Mouse (Mus musculus) CH12F3 (cell line): ENCODE results near the gene Pde11a.

Experiments used
- in situ Hi-C: fragments of 300-500 bp; cut with MboI; formaldehyde crosslinking; loops from 2 replicates; pipeline ENCODE4 v1.14.3; 2020; ENCODE audit warnings: low sequenced_read_pairs

Gene Pde11a

DNA sequence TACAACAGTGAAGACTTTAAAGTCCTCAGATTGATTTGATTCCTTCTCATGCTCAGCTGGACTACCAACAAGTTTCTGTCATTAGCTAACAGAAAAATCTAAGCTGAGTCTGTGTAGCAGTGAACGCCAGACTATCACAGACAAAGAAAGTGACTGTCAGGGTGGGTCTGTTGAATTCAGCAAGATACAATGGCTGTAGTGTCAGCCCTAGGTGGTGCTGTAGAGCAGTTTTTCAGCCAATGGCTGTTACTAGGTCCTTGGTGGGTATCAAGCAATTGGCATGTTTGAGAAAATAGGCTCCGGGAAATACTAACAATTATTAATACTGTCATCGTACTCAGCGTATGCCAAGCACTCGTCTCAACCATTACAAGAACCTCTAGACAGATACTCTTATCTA lies 274.5 kb downstream of the Pde11a start:
- in situ Hi-C loops, result no loop called here

DNA sequence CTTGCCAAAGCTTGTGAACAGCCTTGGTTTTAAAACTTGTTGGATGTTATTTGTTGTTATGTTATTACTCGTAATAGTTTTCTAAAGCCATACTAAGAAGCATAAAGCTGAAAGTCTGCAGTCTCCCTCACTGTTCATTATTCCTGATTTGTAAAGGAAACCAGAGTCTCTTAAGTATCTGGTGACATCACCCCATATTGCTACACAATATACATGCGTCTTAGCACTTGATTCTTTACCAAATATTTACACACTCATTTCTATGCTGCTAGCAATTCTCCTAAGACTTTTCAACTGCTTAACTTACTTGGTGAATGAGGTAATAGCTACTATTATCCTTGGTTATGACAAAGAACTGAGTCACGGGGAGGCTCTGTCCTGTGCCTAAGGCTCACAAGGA lies 278.4 kb downstream of the Pde11a start:
- in situ Hi-C loops, result no loop called here

DNA sequence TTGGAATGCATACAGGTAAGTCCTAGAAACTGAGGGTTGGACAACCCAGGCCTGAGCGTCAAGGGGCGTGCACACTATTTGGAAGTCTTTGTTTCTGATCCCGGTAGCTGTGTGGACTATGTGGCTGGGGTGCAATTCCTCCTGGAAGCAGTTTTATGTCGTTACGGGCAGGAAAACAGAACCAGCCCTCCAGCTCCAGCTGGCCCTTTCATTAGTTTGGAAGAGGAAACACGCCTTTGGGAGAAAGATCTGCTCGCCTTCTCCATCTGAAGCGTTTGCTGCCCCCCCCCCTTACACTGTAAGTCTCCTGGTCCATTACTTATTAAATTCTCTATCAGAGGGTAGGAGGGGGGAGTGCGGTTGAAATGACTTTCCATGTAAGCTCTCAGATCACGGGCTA lies 279.0 kb downstream of the Pde11a start:
- in situ Hi-C loops, result no loop called here

DNA sequence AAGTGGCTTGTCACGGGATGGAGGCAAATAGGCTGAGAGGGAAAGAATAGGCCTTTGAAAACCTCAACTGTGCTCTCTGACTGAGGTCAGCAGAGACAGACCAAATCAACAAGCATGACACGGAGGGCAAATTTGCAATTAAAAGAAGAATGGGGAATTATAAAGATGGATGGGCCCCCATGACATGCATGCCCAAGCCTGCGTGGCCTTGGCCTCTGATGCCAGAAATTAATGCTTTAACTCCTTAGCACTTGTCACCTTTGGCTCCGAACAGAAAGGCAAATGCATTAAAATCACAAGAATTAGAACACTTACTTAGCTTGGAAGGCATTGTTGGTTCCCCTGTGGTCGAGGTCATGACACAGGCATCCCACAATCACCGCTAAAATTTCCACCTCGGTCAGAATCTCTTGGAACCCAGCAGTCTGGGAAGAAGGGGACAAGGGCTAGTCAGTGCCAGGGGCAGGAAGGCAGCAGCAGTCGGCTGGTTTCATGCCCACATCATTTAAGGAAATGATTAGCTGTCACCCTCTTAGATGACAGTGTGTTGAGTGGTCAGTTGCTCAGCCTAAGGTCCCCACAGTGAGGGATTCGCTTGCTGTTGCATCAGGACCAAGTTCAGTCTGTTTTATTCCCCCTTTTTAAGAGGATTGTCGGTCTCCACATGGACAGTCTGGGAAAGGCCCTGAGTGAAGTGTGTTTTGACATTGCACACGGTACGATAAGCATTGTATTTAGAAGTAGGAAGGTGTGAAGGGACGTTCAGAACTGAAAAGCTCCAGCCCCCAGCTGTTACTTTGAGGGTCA lies 279.7 kb downstream of the Pde11a start:
- in situ Hi-C loops, result no loop called here

DNA sequence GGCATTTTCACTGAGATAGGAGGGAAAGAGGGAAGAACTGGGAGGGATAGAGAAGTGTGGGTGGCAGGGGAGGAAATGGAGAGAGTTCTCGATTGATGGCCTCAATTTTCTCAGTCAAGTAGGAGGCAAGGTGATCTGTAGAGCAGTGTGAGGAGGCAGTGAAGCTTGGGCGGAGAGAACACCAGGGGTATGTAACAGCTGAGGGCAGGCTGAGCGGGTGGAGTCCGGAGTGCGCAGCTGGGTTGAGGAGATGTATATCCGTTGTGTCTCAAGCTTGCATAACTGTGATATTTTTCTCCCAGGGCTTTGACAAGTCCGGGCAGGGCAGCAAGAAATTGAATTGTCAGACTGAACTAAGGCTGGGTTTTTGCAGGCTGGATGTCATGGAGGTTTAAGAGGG lies 281.0 kb downstream of the Pde11a start:
- in situ Hi-C loops, result no loop called here

DNA sequence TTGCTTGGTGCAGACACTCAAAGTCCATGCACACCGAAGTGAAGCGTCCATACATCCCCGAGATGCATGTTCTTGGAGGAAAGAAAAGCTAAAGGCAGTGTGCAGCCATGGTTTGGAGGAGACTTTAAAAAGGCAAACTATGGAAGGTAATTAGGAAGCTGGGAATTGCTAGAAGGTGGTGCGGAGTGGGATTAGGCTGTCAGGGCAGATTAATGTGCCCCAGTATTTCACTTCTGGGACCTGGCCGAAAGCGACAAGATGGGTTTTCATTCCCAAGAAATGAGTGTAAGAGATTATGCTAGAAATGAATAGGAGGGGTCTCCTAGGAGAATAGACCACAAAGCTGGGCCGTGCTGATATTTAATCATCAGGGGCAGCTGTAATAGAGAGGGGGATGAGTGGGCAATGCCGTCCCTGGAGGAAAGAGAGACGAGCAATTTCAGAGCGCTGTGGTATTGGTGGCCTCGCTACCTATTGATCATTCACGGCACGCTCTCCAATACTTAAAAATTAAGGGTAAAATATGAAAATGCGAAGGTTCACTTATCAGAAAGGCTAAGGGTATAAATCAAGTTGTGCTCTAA lies 284.7 kb downstream of the Pde11a start:
- in situ Hi-C loops, result no loop called here

DNA sequence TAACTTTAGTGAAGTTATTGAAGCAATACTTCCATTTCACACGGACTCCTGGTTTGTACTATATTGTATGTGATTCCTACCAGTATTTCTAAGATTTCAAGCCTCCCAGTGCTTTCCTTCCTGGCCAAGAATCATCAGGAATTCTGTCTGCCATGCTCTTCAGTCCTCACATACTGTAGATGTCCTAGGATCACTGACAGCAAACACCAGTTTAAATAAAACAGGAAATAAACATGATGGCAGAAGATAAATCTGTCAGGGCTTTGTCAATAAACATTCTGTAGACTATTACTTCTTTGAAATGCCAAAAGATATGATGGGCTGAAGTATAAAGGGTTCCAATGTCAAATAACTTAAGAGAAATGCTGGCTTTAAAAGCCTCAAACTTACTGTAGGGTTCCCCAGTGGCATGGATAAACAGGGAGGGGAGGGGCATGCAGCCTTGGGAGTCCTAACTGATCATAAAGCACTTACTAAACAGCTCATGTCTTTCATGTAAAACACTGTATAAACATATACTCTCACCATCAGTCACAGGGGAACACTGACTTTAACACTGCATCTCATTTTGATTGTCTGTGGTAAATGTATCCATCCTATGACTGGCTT lies 285.6 kb downstream of the Pde11a start:
- in situ Hi-C loops, result no loop called here

DNA sequence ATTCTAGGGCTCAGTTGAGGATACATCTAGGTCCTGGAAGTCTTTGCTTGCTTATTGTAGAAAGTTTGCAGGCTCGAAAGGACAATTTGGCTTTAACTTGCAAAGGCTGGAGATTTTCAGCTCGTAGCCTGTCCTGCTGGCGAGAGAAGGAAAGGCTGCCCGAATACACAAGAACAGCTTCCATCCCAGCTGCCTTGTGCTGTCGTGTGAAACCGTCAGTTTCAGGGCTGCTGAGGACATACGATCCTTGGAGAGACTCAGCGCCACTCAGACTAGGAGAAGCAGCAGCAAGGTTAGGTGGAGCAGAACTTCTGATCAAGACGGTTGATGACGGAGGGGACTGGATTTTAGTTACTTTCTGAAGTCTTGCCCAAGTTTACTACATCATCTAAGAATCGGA lies 287.2 kb downstream of the Pde11a start:
- in situ Hi-C loops, result no loop called here

DNA sequence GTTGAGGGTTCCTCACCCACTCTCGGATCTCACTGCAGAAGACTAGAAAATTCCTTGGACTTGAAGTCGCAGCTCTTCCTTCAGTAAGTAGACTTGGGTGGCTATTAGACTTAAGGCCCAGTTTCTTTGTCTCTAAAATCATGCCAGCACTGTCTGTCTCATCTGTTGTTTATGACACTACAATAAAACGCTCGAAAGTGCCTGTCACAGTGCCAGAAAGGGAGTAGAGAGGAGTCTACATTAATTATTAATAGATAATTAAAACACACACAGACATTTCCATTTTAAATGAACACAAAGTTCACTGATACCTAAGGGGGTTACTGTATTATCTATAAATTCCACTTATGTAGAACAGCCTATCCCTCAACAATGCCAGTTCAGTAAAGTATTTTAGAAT lies 287.7 kb downstream of the Pde11a start:
- in situ Hi-C loops, result no loop called here

DNA sequence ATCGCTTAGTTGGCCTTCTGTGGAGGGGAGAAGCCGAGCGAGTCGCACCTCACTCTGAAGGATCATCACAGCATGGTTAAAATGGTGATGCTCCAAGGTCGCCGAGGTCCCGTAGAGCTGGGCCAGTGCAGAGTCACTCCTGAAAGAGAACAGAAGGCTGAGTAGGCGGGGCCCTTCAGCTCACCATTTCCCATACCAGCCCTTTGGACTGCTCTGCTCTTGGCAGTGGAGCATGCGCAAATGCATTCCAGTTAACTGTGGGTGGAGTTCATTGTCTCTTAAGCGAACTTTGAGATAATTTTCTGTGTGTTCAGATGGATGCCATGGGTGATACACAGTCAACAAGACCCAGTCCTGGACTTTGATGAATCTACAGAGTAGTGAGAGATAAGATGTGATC lies 288.5 kb downstream of the Pde11a start:
- in situ Hi-C loops, result no loop called here

DNA sequence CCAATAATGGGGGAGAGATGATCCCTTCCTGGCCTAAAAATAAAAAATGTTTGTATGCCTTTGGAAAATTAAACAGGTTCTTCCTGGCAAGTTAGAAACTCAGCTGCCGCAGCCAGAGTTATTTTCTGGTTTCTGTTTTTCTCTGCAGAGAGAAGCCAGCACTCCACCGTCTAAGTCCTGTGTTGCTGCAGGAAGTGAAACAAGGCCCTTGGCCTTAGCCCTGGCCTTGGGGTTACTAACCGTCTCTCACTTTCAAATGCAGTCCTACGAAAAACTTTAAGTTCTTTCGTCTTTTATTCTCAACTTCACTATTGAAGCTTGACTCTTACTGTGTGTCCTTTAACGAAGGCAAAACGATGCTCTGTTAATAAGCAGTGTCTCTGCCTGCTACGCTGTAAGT lies 289.0 kb downstream of the Pde11a start:
- in situ Hi-C loops, result no loop called here

DNA sequence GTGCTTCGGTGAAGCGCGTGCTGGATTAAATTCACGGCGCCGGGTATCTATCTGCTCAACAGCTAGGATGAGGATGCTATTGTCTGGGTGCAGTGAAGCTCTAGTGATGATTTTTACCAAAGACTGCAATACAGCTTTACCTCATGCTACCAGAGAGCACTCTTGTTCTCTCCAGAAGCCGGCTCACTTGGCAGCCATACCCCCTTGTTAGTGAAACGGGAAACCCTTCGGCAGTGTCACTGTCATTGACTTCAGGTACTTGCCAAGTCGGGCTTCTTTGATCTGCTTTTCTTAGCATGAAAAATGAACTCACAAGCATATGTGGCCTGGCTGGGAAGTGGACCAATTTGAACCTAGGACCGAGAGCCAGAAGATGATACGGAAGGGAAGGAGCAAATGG lies 290.8 kb downstream of the Pde11a start:
- in situ Hi-C loops, result no loop called here

DNA sequence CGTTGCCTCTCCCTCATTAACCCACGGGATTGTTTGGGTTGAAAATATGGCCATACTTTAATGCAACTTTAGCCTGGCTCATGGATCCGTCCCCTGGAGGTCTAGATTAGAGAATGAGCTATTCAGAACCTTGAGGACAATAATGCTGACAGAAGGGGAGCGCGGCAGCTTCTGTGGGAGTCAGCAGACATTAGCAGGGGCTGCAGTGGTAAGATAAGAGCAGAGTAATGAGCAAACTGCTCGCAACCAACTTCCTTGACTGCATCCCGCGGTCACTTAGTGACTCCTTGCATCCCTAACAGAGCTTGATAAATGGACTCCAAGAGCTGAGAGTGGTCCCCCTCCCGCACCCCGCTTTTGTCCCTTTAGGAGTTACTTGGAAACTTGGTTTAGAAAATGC lies 296.4 kb downstream of the Pde11a start:
- in situ Hi-C loops, result no loop called here

DNA sequence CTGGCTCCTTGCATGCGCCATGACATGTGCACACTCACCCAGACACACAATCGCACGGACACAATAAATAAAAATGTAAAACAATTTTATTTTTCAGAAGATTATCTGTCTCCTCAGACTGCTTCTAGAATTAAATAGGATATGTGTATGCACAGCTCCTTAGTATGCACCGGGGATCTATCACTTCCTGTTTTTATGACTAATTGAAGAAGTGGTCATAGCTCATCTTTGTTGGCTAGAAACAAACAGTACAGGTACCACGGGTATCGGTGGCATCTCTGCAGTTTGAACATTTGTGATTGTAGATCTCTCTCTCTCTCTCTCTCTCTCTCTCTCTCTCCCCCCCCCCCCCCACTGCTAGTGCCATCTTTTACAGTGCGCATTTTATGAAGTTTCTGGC lies 298.5 kb downstream of the Pde11a start:
- in situ Hi-C loops, result no loop called here

DNA sequence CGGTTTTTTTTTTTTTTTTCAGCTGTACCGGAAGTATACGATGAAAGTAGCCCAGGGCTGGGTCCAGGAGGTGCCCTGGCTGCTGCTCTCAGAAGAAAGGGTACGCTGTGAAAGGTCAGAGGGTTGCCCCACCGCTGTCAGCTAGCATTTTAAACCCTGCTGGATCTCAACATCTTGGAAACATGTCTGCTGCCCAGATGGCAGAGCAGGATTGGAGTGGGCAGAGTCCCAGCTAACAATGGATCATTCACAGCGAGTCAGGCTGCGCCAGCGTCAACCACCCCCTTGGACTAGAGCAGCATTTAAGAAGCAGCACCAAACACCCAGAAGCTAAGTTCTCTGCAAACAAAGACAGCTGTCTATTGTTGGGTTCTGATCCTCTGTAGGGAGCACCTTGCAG lies 308.5 kb downstream of the Pde11a start:
- in situ Hi-C loops, result no loop called here

DNA sequence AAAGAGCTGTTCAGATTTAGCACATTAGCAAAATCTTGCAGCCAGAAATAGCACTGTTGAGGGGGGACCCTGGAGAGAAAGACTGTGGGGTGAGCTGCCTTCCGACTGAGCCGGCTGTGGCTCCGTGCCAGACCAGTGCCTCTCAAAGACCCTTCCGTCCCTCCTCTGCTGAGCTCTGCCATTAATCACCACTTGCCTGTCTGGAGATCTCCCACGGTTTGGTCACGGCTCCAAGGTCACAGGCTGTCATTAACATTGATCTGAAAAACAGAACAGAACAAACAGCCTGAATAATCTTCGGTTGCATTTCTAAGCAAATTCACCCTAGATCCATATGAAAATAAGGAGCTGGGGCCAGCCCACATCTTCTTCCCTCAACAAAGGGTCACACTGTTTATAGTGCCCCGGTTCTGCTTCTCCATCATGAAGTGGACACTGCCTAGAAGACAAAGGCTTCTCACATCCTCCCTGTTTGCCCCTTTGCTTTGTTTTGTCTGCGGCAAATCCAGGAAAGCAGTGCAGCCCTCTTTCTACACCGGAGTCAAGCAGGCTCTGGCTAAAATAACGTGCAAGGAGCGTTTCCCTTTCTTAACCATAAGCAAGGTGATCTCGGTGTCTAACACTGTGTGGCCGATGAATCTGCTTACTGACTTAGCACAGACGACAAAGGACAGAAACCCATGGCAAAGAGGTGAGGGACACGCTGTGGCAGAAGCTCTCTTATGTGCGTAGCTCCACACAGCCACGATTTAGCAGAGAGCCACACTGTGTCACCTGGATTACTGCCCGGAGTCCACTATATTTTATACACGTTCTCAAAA lies 309.3 kb downstream of the Pde11a start:
- in situ Hi-C loops, result no loop called here

DNA sequence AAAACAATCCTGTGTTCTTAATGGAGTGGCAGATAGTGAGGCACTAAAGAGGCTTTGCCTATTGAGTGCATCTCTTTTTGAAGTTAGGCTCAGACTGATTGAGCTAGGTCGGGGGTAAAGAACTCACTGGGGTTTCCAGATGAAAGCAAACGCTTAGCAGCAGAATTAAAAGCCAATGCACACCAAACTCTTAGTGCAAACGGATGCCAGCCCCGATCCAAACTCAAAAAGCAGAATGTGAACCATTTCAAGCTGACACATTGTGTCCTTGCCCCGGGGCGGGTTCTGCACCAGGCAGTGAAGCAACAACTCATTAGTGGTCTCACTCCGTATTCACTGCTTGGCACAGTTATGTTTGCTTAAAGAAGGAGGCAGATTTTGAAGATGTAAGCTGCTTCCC lies 321.7 kb downstream of the Pde11a start:
- in situ Hi-C loops, result no loop called here

DNA sequence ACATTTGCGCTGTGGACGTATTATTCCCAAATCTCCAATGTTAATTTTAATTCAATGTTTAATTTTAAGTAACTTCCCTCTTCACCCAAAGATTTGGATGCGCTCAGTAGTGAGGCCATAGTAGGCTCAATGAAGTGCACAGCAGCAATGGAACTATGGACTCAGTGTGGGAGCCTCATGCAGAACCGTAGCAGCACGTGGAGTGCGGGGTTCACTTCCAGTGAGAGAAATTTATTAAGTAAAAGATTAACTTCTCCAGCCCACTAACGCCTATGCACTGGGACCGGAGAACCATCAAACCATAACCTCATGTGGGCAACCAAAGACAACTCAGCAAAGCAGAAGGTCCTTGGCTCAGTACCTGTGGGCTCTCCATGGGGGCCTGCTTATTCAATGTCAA lies 322.4 kb downstream of the Pde11a start:
- in situ Hi-C loops, result no loop called here

DNA sequence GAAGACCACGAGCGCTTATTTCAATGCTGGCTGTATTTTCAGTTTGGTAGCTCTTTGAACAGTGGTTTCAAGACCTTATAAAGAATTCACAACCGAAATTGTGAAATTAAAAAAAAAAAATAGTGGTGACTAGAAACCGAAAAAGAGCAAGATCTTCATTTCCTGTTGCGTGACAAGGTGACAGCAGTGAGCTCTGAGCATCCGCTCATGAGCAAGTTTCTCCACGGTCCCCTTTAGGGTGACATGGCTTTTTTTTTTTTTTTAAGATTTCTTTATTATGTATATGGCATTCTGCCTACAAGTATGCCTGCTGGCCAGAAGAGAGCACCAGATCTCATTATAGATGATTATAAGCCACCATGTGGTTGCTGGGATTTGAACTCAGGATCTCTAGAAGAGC lies 323.1 kb downstream of the Pde11a start:
- in situ Hi-C loops, result no loop called here

DNA sequence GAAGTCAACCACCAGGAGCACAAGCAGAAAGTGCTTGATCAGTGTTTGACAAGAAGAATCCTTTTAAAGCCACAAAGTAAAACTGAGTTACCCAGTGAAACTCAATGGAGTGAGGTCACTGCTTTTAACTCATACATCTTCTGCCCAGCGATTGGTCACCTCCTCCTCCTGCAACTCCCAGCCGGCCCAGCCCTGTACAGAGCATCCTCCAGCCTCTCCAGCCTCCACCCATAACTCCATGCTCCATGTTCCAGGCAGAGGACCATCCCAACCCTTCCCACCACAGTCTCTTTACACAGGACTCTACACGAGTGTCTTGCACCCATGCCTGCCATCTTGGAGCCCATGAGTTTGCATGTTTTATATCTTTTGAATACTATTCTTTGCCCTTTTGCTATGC lies 323.9 kb downstream of the Pde11a start:
- in situ Hi-C loops, result no loop called here

DNA sequence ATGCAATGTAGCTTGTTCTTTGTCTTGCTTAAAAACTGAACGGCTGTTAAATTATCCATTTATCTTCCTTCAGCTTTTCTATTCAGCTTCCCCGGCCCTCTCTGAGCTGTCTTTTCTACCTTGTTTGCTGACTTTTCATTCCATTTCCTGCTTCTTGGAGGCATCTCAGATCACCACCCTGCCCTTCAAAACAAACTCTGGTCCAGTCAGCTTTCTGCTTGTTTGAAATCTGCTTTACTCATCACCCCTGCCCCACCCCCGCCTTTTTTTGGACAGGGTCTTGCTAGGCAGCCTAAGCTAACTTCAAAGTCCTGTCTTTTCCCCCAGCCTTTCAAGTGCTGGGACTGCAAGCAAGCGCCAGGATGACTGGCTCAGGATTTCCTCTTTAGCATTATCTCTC lies 332.4 kb downstream of the Pde11a start:
- in situ Hi-C loops, result no loop called here

DNA sequence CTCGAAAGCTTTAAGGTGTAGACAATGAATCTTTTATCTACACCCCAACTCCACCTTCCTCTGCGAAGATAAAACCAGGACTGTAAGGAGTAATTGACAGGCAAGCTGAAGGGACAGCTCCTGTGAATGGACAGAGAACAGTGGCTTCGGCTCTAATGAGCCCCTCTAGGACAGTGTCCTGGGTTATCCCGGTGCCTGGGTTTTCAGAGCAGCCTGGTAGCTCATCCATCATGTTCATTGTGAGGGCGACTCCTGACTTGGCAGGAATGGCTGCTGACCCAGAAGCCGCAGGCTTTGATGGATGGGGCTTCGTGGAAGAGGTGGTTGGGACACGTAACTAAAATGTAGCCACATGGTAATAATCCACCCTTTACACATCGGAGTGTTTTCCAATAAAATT lies 335.7 kb downstream of the Pde11a start:
- in situ Hi-C loops, result no loop called here
